Comparison of ENCODE assay signal across 8 mouse cellular contexts in genomic region chr9:36970651-36971050, GRCm38 (mm10).
A peak's percentile ranks its signal among the peaks of the same experiment; 100 is the strongest.
DNase-seq lines count a peak whose midpoint lies in the region; ATAC-seq and TF ChIP-seq lines count a peak whose summit lies in the region.

No protein-coding gene starts in this region.

- no peak overlapping the region for H3K4me2 ChIP-seq in hindbrain, embryonic 11.5 days (replicated peaks; ENCODE audit: low read depth, low read length)
- no peak overlapping the region for H3K4me2 ChIP-seq in hindbrain, embryonic 13.5 days
- no peak overlapping the region for H3K4me2 ChIP-seq in forebrain, embryonic 16.5 days (ENCODE audit: low read length)
- H3K4me2 ChIP-seq in intestine, embryonic 14.5 days (ENCODE audit: low read length): peak overlapping the region; percentile 23; the same call in 1 of the 2 replicates
- peak overlapping the region; percentile 62 for H3K4me2 ChIP-seq in myocyte (ENCODE audit: low read depth)
- no peak overlapping the region for H3K4me2 ChIP-seq in stomach, postnatal 0 days (replicated peaks; ENCODE audit: low read depth)

- no peaks in the 10 kb centered on the region for H3K27me3 ChIP-seq in hindbrain, embryonic 11.5 days (ENCODE audit: control insufficient read depth, insufficient read depth, low read length)
- H3K27me3 ChIP-seq in hindbrain, embryonic 13.5 days: no peaks in the 10 kb centered on the region
- no peaks in the 10 kb centered on the region for H3K27me3 ChIP-seq in forebrain, embryonic 16.5 days (replicated peaks; ENCODE audit: control insufficient read depth, insufficient read depth, low read length)
- no peaks in the 10 kb centered on the region for H3K27me3 ChIP-seq in intestine, embryonic 14.5 days (replicated peaks; ENCODE audit: control insufficient read depth, insufficient read depth, low read length)
- no peaks in the 10 kb centered on the region for H3K27me3 ChIP-seq in myocyte (ENCODE audit: control insufficient read depth, insufficient read depth, insufficient read length)
- no peaks in the 10 kb centered on the region for H3K27me3 ChIP-seq in stomach, postnatal 0 days (ENCODE audit: control insufficient read depth, insufficient read depth, low read length)

- no peak for TF ChIP-seq POLR2A in myocyte (IDR thresholded peaks at IDR 0.05; ENCODE audit: insufficient read length, low read depth)

- 12% methylated on average over 5 of the region's 5 CpGs for WGBS in hindbrain, embryonic 11.5 days
- 12% methylated on average over 5 of the region's 5 CpGs for WGBS in hindbrain, embryonic 13.5 days
- 5% methylated on average over 5 of the region's 5 CpGs for WGBS in forebrain, embryonic 16.5 days
- WGBS in intestine, embryonic 14.5 days: 9% methylated on average over 5 of the region's 5 CpGs
- WGBS in stomach, postnatal 0 days: 9% methylated on average over 5 of the region's 5 CpGs

- no peak overlapping the region for H3K9ac ChIP-seq in hindbrain, embryonic 11.5 days (ENCODE audit: low read depth, low read length)
- H3K9ac ChIP-seq in hindbrain, embryonic 13.5 days: no peak overlapping the region
- H3K9ac ChIP-seq in forebrain, embryonic 16.5 days (replicated peaks; ENCODE audit: low read depth, low read length): no peak overlapping the region
- H3K9ac ChIP-seq in intestine, embryonic 14.5 days (ENCODE audit: low read length): no peak overlapping the region
- no peak overlapping the region for H3K9ac ChIP-seq in stomach, postnatal 0 days (ENCODE audit: low read length)

- no peaks in the 10 kb centered on the region for H3K9me3 ChIP-seq in hindbrain, embryonic 11.5 days (ENCODE audit: control insufficient read depth, low read length)
- H3K9me3 ChIP-seq in hindbrain, embryonic 13.5 days: no peaks in the 10 kb centered on the region
- H3K9me3 ChIP-seq in forebrain, embryonic 16.5 days (ENCODE audit: control insufficient read depth, low read length): no peaks in the 10 kb centered on the region
- H3K9me3 ChIP-seq in intestine, embryonic 14.5 days (ENCODE audit: control insufficient read depth, low read length): no peaks in the 10 kb centered on the region
- H3K9me3 ChIP-seq in stomach, postnatal 0 days (ENCODE audit: control insufficient read depth, low read length): no peaks in the 10 kb centered on the region

- H3K36me3 ChIP-seq in hindbrain, embryonic 11.5 days (ENCODE audit: control insufficient read depth, insufficient read depth, low read length): no peaks in the 10 kb centered on the region
- 0 out of 2 replicates have a peak, but pooled peaks cover 3% of the 10 kb centered on the region for H3K36me3 ChIP-seq in hindbrain, embryonic 13.5 days
- no peaks in the 10 kb centered on the region for H3K36me3 ChIP-seq in forebrain, embryonic 16.5 days (ENCODE audit: control insufficient read depth, insufficient read depth)
- 0 out of 2 replicates have a peak, but pooled peaks cover 3% of the 10 kb centered on the region for H3K36me3 ChIP-seq in intestine, embryonic 14.5 days (ENCODE audit: control insufficient read depth, insufficient read depth, low read length)
- H3K36me3 ChIP-seq in myocyte (ENCODE audit: control insufficient read depth, insufficient read depth): no peaks in the 10 kb centered on the region
- H3K36me3 ChIP-seq in stomach, postnatal 0 days (ENCODE audit: control insufficient read depth, insufficient read depth, low read length): no peaks in the 10 kb centered on the region

- no peak for ATAC-seq in hindbrain, embryonic 11.5 days (ENCODE audit: low FRiP score)
- no peak for ATAC-seq in hindbrain, embryonic 13.5 days (ENCODE audit: low FRiP score)
- ATAC-seq in forebrain, embryonic 16.5 days: peak; percentile 37; the same call in 1 of the 2 replicates
- no peak for ATAC-seq in intestine, embryonic 14.5 days (replicated peaks; ENCODE audit: low FRiP score, low TSS enrichment, low read depth)
- ATAC-seq in stomach, postnatal 0 days (ENCODE audit: low FRiP score, low TSS enrichment): peak; percentile 63; the same call in 1 of the 2 replicates

- H3ac ChIP-seq in myocyte (ENCODE audit: control insufficient read depth, insufficient read length): no peak overlapping the region

- peak; percentile 88 for DNase-seq in hindbrain, embryonic 11.5 days (ENCODE audit: low spot score)
- peak; percentile 38 for DNase-seq in c-Kit-positive CD71-negative TER-119-negative erythroid progenitor cells, embryonic 14.5 days (ENCODE audit: low read depth)
- DNase-seq in intestine, embryonic 14.5 days (ENCODE audit: low spot score): peak; percentile 89
- DNase-seq in left cerebral cortex, adult 9 months (ENCODE audit: low spot score in 2 of 2): peak; percentile 56 to 96
- peak; percentile 79 for DNase-seq in stomach, postnatal 0 days (ENCODE audit: low spot score)

- H3K4me1 ChIP-seq in hindbrain, embryonic 11.5 days (replicated peaks; ENCODE audit: control insufficient read depth, insufficient read depth, low read length): no peaks in the 10 kb centered on the region
- peaks cover 46% of the 10 kb centered on the region for H3K4me1 ChIP-seq in hindbrain, embryonic 13.5 days (replicated peaks)
- H3K4me1 ChIP-seq in forebrain, embryonic 16.5 days (replicated peaks; ENCODE audit: control insufficient read depth, insufficient read depth, low read length): peaks cover 14% of the 10 kb centered on the region; the same call in 1 of the 2 replicates
- peaks cover 14% of the 10 kb centered on the region for H3K4me1 ChIP-seq in intestine, embryonic 14.5 days (replicated peaks; ENCODE audit: control insufficient read depth, insufficient read depth, low read length)
- H3K4me1 ChIP-seq in stomach, postnatal 0 days (replicated peaks; ENCODE audit: control insufficient read depth, insufficient read depth): no peaks in the 10 kb centered on the region

- no peak overlapping the region for H3K27ac ChIP-seq in hindbrain, embryonic 11.5 days (ENCODE audit: low read depth, low read length)
- H3K27ac ChIP-seq in hindbrain, embryonic 13.5 days: no peak overlapping the region
- no peak overlapping the region for H3K27ac ChIP-seq in forebrain, embryonic 16.5 days (ENCODE audit: low read length)
- H3K27ac ChIP-seq in intestine, embryonic 14.5 days (ENCODE audit: low read depth): no peak overlapping the region
- H3K27ac ChIP-seq in stomach, postnatal 0 days (replicated peaks): no peak overlapping the region

- H3K79me2 ChIP-seq in myocyte (ENCODE audit: control insufficient read depth, insufficient read depth): no peaks in the 10 kb centered on the region

- TF ChIP-seq EP300 in stomach, postnatal 0 days (optimal IDR thresholded peaks at IDR 0.05): no peak

- H3K4me3 ChIP-seq in hindbrain, embryonic 11.5 days (ENCODE audit: low read depth, low read length): no peak overlapping the region
- no peak overlapping the region for H3K4me3 ChIP-seq in hindbrain, embryonic 13.5 days
- no peak overlapping the region for H3K4me3 ChIP-seq in forebrain, embryonic 16.5 days (replicated peaks; ENCODE audit: low read length)
- no peak overlapping the region for H3K4me3 ChIP-seq in intestine, embryonic 14.5 days (ENCODE audit: low read depth, low read length)
- H3K4me3 ChIP-seq in myocyte: no peak overlapping the region
- H3K4me3 ChIP-seq in stomach, postnatal 0 days (ENCODE audit: low read depth, low read length): no peak overlapping the region

- peak; percentile 84 for TF ChIP-seq CTCF in stomach, postnatal 0 days (IDR thresholded peaks at IDR 0.05; ENCODE audit: low read depth)

TF ChIP-seq in myocyte, 11 proteins besides CTCF, POLR2A, EP300 and RAD21:
- TF ChIP-seq SRF (IDR thresholded peaks at IDR 0.05; ENCODE audit: control insufficient read depth, insufficient read length, low read depth): no peak
- no peak for TF ChIP-seq POLR2AphosphoS2 (IDR thresholded peaks at IDR 0.05; ENCODE audit: insufficient read length, low read depth)
- TF ChIP-seq MAX (IDR thresholded peaks at IDR 0.05; ENCODE audit: low read depth): no peak
- no peak for TF ChIP-seq USF1 (IDR thresholded peaks at IDR 0.05; ENCODE audit: low read depth)
- no peak for TF ChIP-seq MYOG (IDR thresholded peaks at IDR 0.05; ENCODE audit: control insufficient read depth in 1 of 3, insufficient read depth in 1 of 3, insufficient read length in 2 of 3, low read depth in 2 of 3)
- TF ChIP-seq MYOD1 (IDR thresholded peaks at IDR 0.05; ENCODE audit: control insufficient read depth in 1 of 3, insufficient read length in 2 of 3, low read depth in 2 of 3): no peak
- no peak for TF ChIP-seq TCF12 (IDR thresholded peaks at IDR 0.05; ENCODE audit: insufficient read depth, poor library complexity, severe bottlenecking)
- TF ChIP-seq E2F4 (IDR thresholded peaks at IDR 0.05; ENCODE audit: insufficient read depth): no peak
- no peak for TF ChIP-seq TCF3 (IDR thresholded peaks at IDR 0.05; ENCODE audit: insufficient read length, low read depth)
- TF ChIP-seq CEBPB (IDR thresholded peaks at IDR 0.05; ENCODE audit: insufficient read depth, poor library complexity, severe bottlenecking): no peak
- no peak for TF ChIP-seq REST (IDR thresholded peaks at IDR 0.05; ENCODE audit: insufficient read depth, insufficient read length)

Comparison
In these comparisons a context has a peak if more than half of its experiments do, and no peak if none do; other contexts are left out.
1. ATAC-seq: peak in forebrain, embryonic 16.5 days (single experiment) and stomach, postnatal 0 days (single experiment); none in hindbrain, embryonic 11.5 days (single experiment), hindbrain, embryonic 13.5 days (single experiment) and intestine, embryonic 14.5 days (single experiment).
2. DNase-seq: peak in every context shown above with its lines; median percentile 89 in intestine, embryonic 14.5 days; 88 in hindbrain, embryonic 11.5 days; 79 in stomach, postnatal 0 days; 76 in left cerebral cortex, adult 9 months; 38 in c-Kit-positive CD71-negative TER-119-negative erythroid progenitor cells, embryonic 14.5 days.
3. H3K4me2 ChIP-seq: peak in intestine, embryonic 14.5 days (single experiment) and myocyte (single experiment); none in hindbrain, embryonic 11.5 days (single experiment), hindbrain, embryonic 13.5 days (single experiment), forebrain, embryonic 16.5 days (single experiment) and stomach, postnatal 0 days (single experiment).